In the genomic region with DNA sequence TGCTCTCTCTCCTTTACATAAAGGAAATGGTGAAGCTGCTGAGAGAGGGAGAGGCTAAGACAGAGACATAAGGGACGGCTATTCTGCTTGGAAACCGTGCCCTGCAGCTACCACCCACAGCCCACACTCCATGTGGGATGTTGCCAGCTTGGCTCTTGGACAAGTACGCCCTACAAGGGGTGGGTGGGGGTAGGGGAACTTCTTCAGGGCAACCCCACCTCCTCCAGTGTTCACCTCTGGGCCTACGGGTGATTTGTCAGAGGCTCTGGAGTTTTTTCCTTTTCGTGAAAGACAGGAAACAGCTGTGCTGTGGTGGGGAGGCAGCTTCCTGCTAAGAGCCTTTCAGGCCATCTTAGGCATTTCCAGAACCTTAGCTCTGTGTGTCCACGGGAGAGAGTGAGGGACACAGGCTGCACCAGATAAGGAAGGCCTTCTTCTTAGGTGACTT, we compare ENCODE assay signal across 9 mouse cellular contexts. TPM values are rescaled to one million over a fixed set of nuclear protein-coding genes. Genes with fewer than 3 reads are reported as not detected.
DNase-seq lines count a peak whose midpoint lies in the region; ATAC-seq and TF ChIP-seq lines count a peak whose summit lies in the region.
"Had no signal": no experiment of that assay in that cellular context is flagged by ENCODE, and none has a peak within 500 bp of the region (broad histone marks: within the 10 kb centered on the region; RNA-seq: fewer than 3 reads in every experiment).

No protein-coding gene starts in this region.

- no peak overlapping the region for H3K4me3 ChIP-seq in embryonic facial prominence, embryonic 10.5 days
- no peak overlapping the region for H3K4me3 ChIP-seq in limb, embryonic 14.5 days (replicated peaks; ENCODE audit: low read length)
- H3K4me3 ChIP-seq in neural tube, embryonic 15.5 days (replicated peaks): no peak overlapping the region

- TF ChIP-seq POLR2A in limb, embryonic 14.5 days (IDR thresholded peaks at IDR 0.05; ENCODE audit: borderline replicate concordance, extremely low read depth, insufficient read depth, insufficient read length): no peak

- no peaks in the 10 kb centered on the region for H3K27me3 ChIP-seq in embryonic facial prominence, embryonic 10.5 days (replicated peaks; ENCODE audit: low read depth, poor library complexity, severe bottlenecking)
- no peaks in the 10 kb centered on the region for H3K27me3 ChIP-seq in limb, embryonic 14.5 days (ENCODE audit: control insufficient read depth, insufficient read depth, low read length)
- no peaks in the 10 kb centered on the region for H3K27me3 ChIP-seq in neural tube, embryonic 15.5 days (replicated peaks)

- intact Hi-C loops in heart, postnatal 25 days (cut with DNase I): no loop called here

- no peaks in the 10 kb centered on the region for H3K36me3 ChIP-seq in embryonic facial prominence, embryonic 10.5 days (replicated peaks)
- no peaks in the 10 kb centered on the region for H3K36me3 ChIP-seq in limb, embryonic 14.5 days (ENCODE audit: control insufficient read depth, insufficient read depth, low read length)
- H3K36me3 ChIP-seq in neural tube, embryonic 15.5 days: no peaks in the 10 kb centered on the region

- H3K9ac ChIP-seq in limb, embryonic 14.5 days (ENCODE audit: low read depth, low read length, severe bottlenecking): 0 out of 2 replicates have a peak overlapping the region, but pooled peaks have one; percentile 5
- no peak overlapping the region for H3K9ac ChIP-seq in neural tube, embryonic 15.5 days (replicated peaks)

- H3K27ac ChIP-seq in embryonic facial prominence, embryonic 10.5 days (replicated peaks): 0 out of 2 replicates have a peak overlapping the region, but pooled peaks have one; percentile 30
- no peak overlapping the region for H3K27ac ChIP-seq in limb, embryonic 14.5 days (replicated peaks; ENCODE audit: low read depth, low read length)
- H3K27ac ChIP-seq in neural tube, embryonic 15.5 days (replicated peaks): no peak overlapping the region
- H3K27ac ChIP-seq: macrophage had no signal

- H3K9me3 ChIP-seq in embryonic facial prominence, embryonic 10.5 days: no peaks in the 10 kb centered on the region
- no peaks in the 10 kb centered on the region for H3K9me3 ChIP-seq in limb, embryonic 14.5 days (ENCODE audit: control insufficient read depth, low read length)
- H3K9me3 ChIP-seq in neural tube, embryonic 15.5 days (replicated peaks): no peaks in the 10 kb centered on the region

- no peak for ATAC-seq in limb, embryonic 14.5 days (ENCODE audit: low FRiP score, low read depth)
- ATAC-seq in neural tube, embryonic 15.5 days (ENCODE audit: low FRiP score): no peak

- DNase-seq in right cerebral cortex, adult 18-20 months: peak; percentile 39
- no peak for DNase-seq in right cerebral cortex, postnatal 36 days (ENCODE audit: low spot score in 2 of 2)
- peak; percentile 12 for DNase-seq in embryonic facial prominence, embryonic 10.5 days (ENCODE audit: low spot score)
- DNase-seq in heart, postnatal 25 days (ENCODE audit: low spot score): peak; percentile 36
- DNase-seq in limb, embryonic 14.5 days (ENCODE audit: low spot score): no peak
- DNase-seq in right cerebral cortex, postnatal 4 days: peak; percentile 11
- no peak for DNase-seq in B cell, adult 2 months

- no peak overlapping the region for H3K4me2 ChIP-seq in limb, embryonic 14.5 days (replicated peaks; ENCODE audit: low read depth, low read length, severe bottlenecking)
- no peak overlapping the region for H3K4me2 ChIP-seq in neural tube, embryonic 15.5 days

- H3K4me1 ChIP-seq in embryonic facial prominence, embryonic 10.5 days: 0 out of 2 replicates have a peak, but pooled peaks cover 3% of the 10 kb centered on the region
- no peaks in the 10 kb centered on the region for H3K4me1 ChIP-seq in limb, embryonic 14.5 days (ENCODE audit: control insufficient read depth, insufficient read depth, low read length)
- no peaks in the 10 kb centered on the region for H3K4me1 ChIP-seq in neural tube, embryonic 15.5 days

- WGBS in embryonic facial prominence, embryonic 10.5 days: 40% methylated on average over 6 of the region's 6 CpGs
- 29% methylated on average over 6 of the region's 6 CpGs for WGBS in limb, embryonic 14.5 days
- 50% methylated on average over 6 of the region's 6 CpGs for WGBS in neural tube, embryonic 15.5 days

RNA-seq across cellular contexts. Expression of gene Cdc16, which starts 17.1 kb away (rescaled TPM):
- polyA plus RNA-seq in embryonic facial prominence, embryonic 10.5 days (2016; fragmentation: Nextera tagmentation; extraction: Ambion mirVana): 219 and 223 TPM in 2 replicates
- 10 to 100 TPM; 29.0 to 31.6 TPM for total RNA-seq in heart, postnatal 25 days (2021)
- 163 and 178 TPM in 2 replicates for polyA plus RNA-seq in limb, embryonic 14.5 days (2012; rRNA removed)
- polyA plus RNA-seq in limb, embryonic 14.5 days (2014; fragmentation: Nextera tagmentation; extraction: Ambion mirVana): 252 and 260 TPM in 2 replicates
- polyA plus RNA-seq in neural tube, embryonic 15.5 days (2015; fragmentation: Nextera tagmentation; extraction: Ambion mirVana): 138 and 149 TPM in 2 replicates

RNA-seq across cellular contexts. Expression of gene Cfap97d2, which starts 34.7 kb away (rescaled TPM):
- 0.24 and 0.70 TPM in 2 replicates for polyA plus RNA-seq in embryonic facial prominence, embryonic 10.5 days (2016; fragmentation: Nextera tagmentation; extraction: Ambion mirVana)
- not detected for total RNA-seq in heart, postnatal 25 days (2021)
- polyA plus RNA-seq in limb, embryonic 14.5 days (2012; rRNA removed): 0.10 and 0.18 TPM in 2 replicates
- polyA plus RNA-seq in limb, embryonic 14.5 days (2014; fragmentation: Nextera tagmentation; extraction: Ambion mirVana): not detected in 2 replicates
- 0.83 and 1.4 TPM in 2 replicates for polyA plus RNA-seq in neural tube, embryonic 15.5 days (2015; fragmentation: Nextera tagmentation; extraction: Ambion mirVana)
- polyA plus RNA-seq: macrophage had no signal

RNA-seq across cellular contexts. Expression of gene Upf3a, which starts 45.1 kb away (rescaled TPM):
- 39.2 and 42.5 TPM in 2 replicates for polyA plus RNA-seq in embryonic facial prominence, embryonic 10.5 days (2016; fragmentation: Nextera tagmentation; extraction: Ambion mirVana)
- 10 to 100 TPM in 1 of 2 experiments, 1 to 10 TPM in 1; 8.6 to 10.4 TPM for total RNA-seq in heart, postnatal 25 days (2021)
- polyA plus RNA-seq in limb, embryonic 14.5 days (2012; rRNA removed): 19.3 and 25.6 TPM in 2 replicates
- 39.2 and 42.6 TPM in 2 replicates for polyA plus RNA-seq in limb, embryonic 14.5 days (2014; fragmentation: Nextera tagmentation; extraction: Ambion mirVana)
- 41.7 and 42.5 TPM in 2 replicates for polyA plus RNA-seq in neural tube, embryonic 15.5 days (2015; fragmentation: Nextera tagmentation; extraction: Ambion mirVana)

Comparison
In these comparisons a context has a peak if more than half of its experiments do, and no peak if none do; other contexts are left out.
1. DNase-seq: peak in right cerebral cortex, adult 18-20 months (single experiment), embryonic facial prominence, embryonic 10.5 days (single experiment), heart, postnatal 25 days (single experiment) and right cerebral cortex, postnatal 4 days (single experiment); none in right cerebral cortex, postnatal 36 days (0 of 2), limb, embryonic 14.5 days (single experiment) and B cell, adult 2 months (0 of 2).